Mouse (Mus musculus): Measurements from ENCODE around the gene Rad17. TPM values are rescaled to one million over a fixed set of nuclear protein-coding genes. Genes with fewer than 3 reads are reported as not detected.

Gene Rad17
- polyA plus RNA-seq, 1 experiment, result 18.6 TPM

- H3K27ac ChIP-seq (ENCODE audit: insufficient read depth, low read depth, low read length), result no peak within 1 kb of the TSS
- peak within 1 kb of the TSS; percentile 55 for H3K4me3 ChIP-seq (ENCODE audit: insufficient read depth, low read length)
- TF ChIP-seq CTCF (IDR thresholded peaks at IDR 0.05; ENCODE audit: low read depth, low read length) (0 out of 2 replicates have a peak, but pooled peaks have one; percentile 11), POLR2A (IDR thresholded peaks at IDR 0.05; ENCODE audit: borderline replicate concordance, low read depth, low read length) (no peak)
- no peaks in the 10 kb centered on the region for H3K4me1 ChIP-seq (ENCODE audit: control insufficient read depth, insufficient read depth, low read length)
Measured at GRCm38 (mm10) chr13:100616181-100617087, 34.4 kb downstream of the Rad17 start, which contains the start of gene Marveld2. Gene Marveld2, minus strand, starts transcription at chr13:100616971.

- no peak overlapping the region for H3K4me3 ChIP-seq (ENCODE audit: insufficient read depth, low read length)
Measured at GRCm38 (mm10) chr13:100612903-100613302, 37.9 kb downstream of the Rad17 start.

GRCm38 (mm10) chr13:100612251-100612650 lies 38.6 kb downstream of the Rad17 start:
- H3K4me3 ChIP-seq (ENCODE audit: insufficient read depth, low read length), result no peak overlapping the region
- no peaks in the 10 kb centered on the region for H3K4me1 ChIP-seq (ENCODE audit: control insufficient read depth, insufficient read depth, low read length)
- TF ChIP-seq POLR2A (IDR thresholded peaks at IDR 0.05; ENCODE audit: borderline replicate concordance, low read depth, low read length) (no peak), CTCF (IDR thresholded peaks at IDR 0.05; ENCODE audit: low read depth, low read length) (no peak)
- no peak overlapping the region for H3K27ac ChIP-seq (ENCODE audit: insufficient read depth, low read depth, low read length)

More at GRCm38 (mm10) chr13:100612903-100613302, 37.9 kb downstream of the Rad17 start:
- TF ChIP-seq CTCF (IDR thresholded peaks at IDR 0.05; ENCODE audit: low read depth, low read length), result peak; percentile 24; the same call in 1 of the 2 replicates
- TF ChIP-seq POLR2A (IDR thresholded peaks at IDR 0.05; ENCODE audit: borderline replicate concordance, low read depth, low read length), result no peak
- Histone ChIP-seq H3K4me1 (ENCODE audit: control insufficient read depth, insufficient read depth, low read length) (no peaks in the 10 kb centered on the region), H3K27ac (ENCODE audit: insufficient read depth, low read depth, low read length) (no peak overlapping the region)

GRCm38 (mm10) chr13:100611266-100611665 lies 39.6 kb downstream of the Rad17 start:
- Histone ChIP-seq H3K27ac (ENCODE audit: insufficient read depth, low read depth, low read length) (no peak overlapping the region), H3K4me1 (ENCODE audit: control insufficient read depth, insufficient read depth, low read length) (no peaks in the 10 kb centered on the region)

GRCm38 (mm10) chr13:100607756-100608155 lies 43.1 kb downstream of the Rad17 start:
- no peak for TF ChIP-seq CTCF (IDR thresholded peaks at IDR 0.05; ENCODE audit: low read depth, low read length)
- TF ChIP-seq POLR2A (IDR thresholded peaks at IDR 0.05; ENCODE audit: borderline replicate concordance, low read depth, low read length), result no peak
- H3K27ac ChIP-seq (ENCODE audit: insufficient read depth, low read depth, low read length), result no peak overlapping the region
- H3K4me3 ChIP-seq (ENCODE audit: insufficient read depth, low read length), result no peak overlapping the region
- peaks cover under 1% of the 10 kb centered on the region for H3K4me1 ChIP-seq (ENCODE audit: control insufficient read depth, insufficient read depth, low read length)

More at GRCm38 (mm10) chr13:100611266-100611665, 39.6 kb downstream of the Rad17 start:
- TF ChIP-seq CTCF (IDR thresholded peaks at IDR 0.05; ENCODE audit: low read depth, low read length) (no peak), POLR2A (IDR thresholded peaks at IDR 0.05; ENCODE audit: borderline replicate concordance, low read depth, low read length) (no peak)
- no peak overlapping the region for H3K4me3 ChIP-seq (ENCODE audit: insufficient read depth, low read length)

- H3K4me3 ChIP-seq (ENCODE audit: insufficient read depth, low read length), result no peak overlapping the region
- TF ChIP-seq POLR2A (IDR thresholded peaks at IDR 0.05; ENCODE audit: borderline replicate concordance, low read depth, low read length) (no peak), CTCF (IDR thresholded peaks at IDR 0.05; ENCODE audit: low read depth, low read length) (no peak)
- peaks cover 13% of the 10 kb centered on the region for H3K4me1 ChIP-seq (ENCODE audit: control insufficient read depth, insufficient read depth, low read length)
- H3K27ac ChIP-seq (ENCODE audit: insufficient read depth, low read depth, low read length), result no peak overlapping the region
Measured at GRCm38 (mm10) chr13:100605845-100606244, 45.0 kb downstream of the Rad17 start.

GRCm38 (mm10) chr13:100603738-100604095 lies 47.1 kb downstream of the Rad17 start:
- Histone ChIP-seq H3K4me3 (ENCODE audit: insufficient read depth, low read length) (no peak overlapping the region), H3K4me1 (ENCODE audit: control insufficient read depth, insufficient read depth, low read length) (peaks cover 13% of the 10 kb centered on the region), H3K27ac (ENCODE audit: insufficient read depth, low read depth, low read length) (no peak overlapping the region)
- TF ChIP-seq CTCF (IDR thresholded peaks at IDR 0.05; ENCODE audit: low read depth, low read length) (no peak), POLR2A (IDR thresholded peaks at IDR 0.05; ENCODE audit: borderline replicate concordance, low read depth, low read length) (no peak)

GRCm38 (mm10) chr13:100603031-100603737 lies 47.7 kb downstream of the Rad17 start:
- Histone ChIP-seq H3K27ac (ENCODE audit: insufficient read depth, low read depth, low read length) (no peak overlapping the region), H3K4me1 (ENCODE audit: control insufficient read depth, insufficient read depth, low read length) (peaks cover 13% of the 10 kb centered on the region), H3K4me3 (ENCODE audit: insufficient read depth, low read length) (no peak overlapping the region)
- TF ChIP-seq POLR2A (IDR thresholded peaks at IDR 0.05; ENCODE audit: borderline replicate concordance, low read depth, low read length) (no peak), CTCF (IDR thresholded peaks at IDR 0.05; ENCODE audit: low read depth, low read length) (no peak)

- TF ChIP-seq POLR2A (IDR thresholded peaks at IDR 0.05; ENCODE audit: borderline replicate concordance, low read depth, low read length) (no peak), CTCF (IDR thresholded peaks at IDR 0.05; ENCODE audit: low read depth, low read length) (no peak)
- no peak overlapping the region for H3K4me3 ChIP-seq (ENCODE audit: insufficient read depth, low read length)
- H3K4me1 ChIP-seq (ENCODE audit: control insufficient read depth, insufficient read depth, low read length), result peaks cover 13% of the 10 kb centered on the region
- no peak overlapping the region for H3K27ac ChIP-seq (ENCODE audit: insufficient read depth, low read depth, low read length)
Measured at GRCm38 (mm10) chr13:100602239-100602902, 48.5 kb downstream of the Rad17 start.
